Mouse (Mus musculus) neural tube, embryonic 15.5 days (tissue): ENCODE data around the gene Mslnl. TPM values are rescaled to one million over a fixed set of nuclear protein-coding genes. Genes with fewer than 3 reads are reported as not detected.

Experiments used
- ATAC-seq: fragments of 200-750 bp; cut with Nextera tagmentation; 2 replicates; pipeline ENCODE4 v1.8.0; 2017; ENCODE audit warnings: mild to moderate bottlenecking, moderate TSS enrichment, moderate library complexity; ENCODE audit not compliant: low FRiP score
- H3K27ac ChIP-seq: fragments of 300-500 bp; sonication (generic); replicated peaks from 2 replicates; pipeline ENCODE4 v1.5.1; 2015; ENCODE audit warnings: mild to moderate bottlenecking, inconsistent platforms
- H3K27me3 ChIP-seq: fragments of 300-500 bp; sonication (generic); replicated peaks from 2 replicates; pipeline ENCODE4 v1.6.1; 2015; ENCODE audit warnings: inconsistent platforms
- H3K36me3 ChIP-seq: fragments of 300-500 bp; sonication (generic); 2 replicates; pipeline ENCODE4 v1.6.1; 2015; ENCODE audit warnings: inconsistent platforms
- H3K4me1 ChIP-seq: fragments of 300-500 bp; sonication (generic); 2 replicates; pipeline ENCODE4 v1.6.1; 2015; ENCODE audit warnings: inconsistent platforms
- H3K4me2 ChIP-seq: fragments of 300-500 bp; sonication (generic); 2 replicates; pipeline ENCODE4 v1.6.1; 2015; ENCODE audit warnings: inconsistent platforms, mild to moderate bottlenecking, moderate library complexity
- H3K4me3 ChIP-seq: fragments of 300-500 bp; sonication (generic); replicated peaks from 2 replicates; pipeline ENCODE4 v1.5.1; 2015; ENCODE audit warnings: mild to moderate bottlenecking, inconsistent platforms
- H3K9ac ChIP-seq: fragments of 300-500 bp; sonication (generic); replicated peaks from 2 replicates; pipeline ENCODE4 v1.6.1; 2015; ENCODE audit warnings: mild to moderate bottlenecking, inconsistent platforms
- H3K9me3 ChIP-seq: fragments of 300-500 bp; sonication (generic); replicated peaks from 2 replicates; pipeline ENCODE4 v1.6.1; 2016; ENCODE audit warnings: inconsistent platforms
- WGBS: fragments of 180-500 bp; shearing (Covaris S2); methylation state at CpG from one replicate; pipeline ENCODE4 v1.1.7; 2015; ENCODE audit warnings: mixed read lengths; 5-methylcytosine and 5-hydroxymethylcytosine counted together
- polyA plus RNA-seq: library from polyadenylated mRNA; unstranded; fragments of >200 nt; fragmentation: Nextera tagmentation; extraction: Ambion mirVana; gene quantifications from 2 replicates; pipeline ENCODE4 v1.2.1, GENCODE M21; 2015

Mslnl gene
- polyA plus RNA-seq, 1 experiment from 2014 or later: not detected

- no peaks in the 10 kb centered on the region for H3K36me3 ChIP-seq
- ATAC-seq: no peak
- no peak overlapping the region for H3K4me2 ChIP-seq
- no peak overlapping the region for H3K27ac ChIP-seq
- no peak overlapping the region for H3K9ac ChIP-seq
- no peak overlapping the region for H3K4me3 ChIP-seq
- no peaks in the 10 kb centered on the region for H3K27me3 ChIP-seq
- 97% methylated on average over 4 of the region's 4 CpGs for whole genome bisulfite sequencing
- no peaks in the 10 kb centered on the region for H3K9me3 ChIP-seq
- H3K4me1 ChIP-seq: peaks cover 6% of the 10 kb centered on the region
Observed at GRCm38 (mm10) chr17:25748238-25748637, 12.4 kb downstream of the Mslnl start.

- Histone ChIP-seq H3K9ac (no peak overlapping the region), H3K27me3 (no peaks in the 10 kb centered on the region), H3K27ac (no peak overlapping the region), H3K4me3 (no peak overlapping the region), H3K36me3 (no peaks in the 10 kb centered on the region), H3K9me3 (no peaks in the 10 kb centered on the region), H3K4me1 (peaks cover 6% of the 10 kb centered on the region), H3K4me2 (no peak overlapping the region)
- ATAC-seq: no peak
- 87% methylated on average over 6 of the region's 6 CpGs for WGBS
Observed at GRCm38 (mm10) chr17:25749314-25749713, 13.5 kb downstream of the Mslnl start.

- no peaks in the 10 kb centered on the region for H3K9me3 ChIP-seq
- no peak overlapping the region for H3K4me3 ChIP-seq
- no peak overlapping the region for H3K9ac ChIP-seq
- no peak overlapping the region for H3K27ac ChIP-seq
- no peaks in the 10 kb centered on the region for H3K27me3 ChIP-seq
- ATAC-seq: no peak
- H3K4me1 ChIP-seq: peaks cover 6% of the 10 kb centered on the region
- 47% methylated on average over 5 of the region's 5 CpGs for WGBS
- H3K36me3 ChIP-seq: no peaks in the 10 kb centered on the region
- H3K4me2 ChIP-seq: no peak overlapping the region
Observed at GRCm38 (mm10) chr17:25751446-25751845, 15.6 kb downstream of the Mslnl start.

- Histone ChIP-seq H3K27ac (no peak within 1 kb of the TSS), H3K27me3 (no peaks in the 10 kb centered on the region), H3K36me3 (no peaks in the 10 kb centered on the region), H3K4me3 (no peak within 1 kb of the TSS), H3K4me2 (no peak within 1 kb of the TSS), H3K9ac (no peak within 1 kb of the TSS), H3K4me1 (peaks cover 6% of the 10 kb centered on the region), H3K9me3 (no peaks in the 10 kb centered on the region)
- WGBS: 87% methylated on average over 9 of the region's 9 CpGs
- ATAC-seq: no peak
Observed at GRCm38 (mm10) chr17:25754241-25754640, 18.4 kb downstream of the Mslnl start, which contains the start of gene Msln. Gene Msln (minus strand): TSS chr17:25754378.

- no peak for ATAC-seq
- Histone ChIP-seq H3K4me3 (no peak overlapping the region), H3K9ac (no peak overlapping the region), H3K27ac (no peak overlapping the region), H3K36me3 (no peaks in the 10 kb centered on the region), H3K27me3 (no peaks in the 10 kb centered on the region), H3K4me1 (peaks cover 6% of the 10 kb centered on the region), H3K9me3 (no peaks in the 10 kb centered on the region), H3K4me2 (no peak overlapping the region)
- WGBS: 79% methylated on average over 4 of the region's 4 CpGs
Observed at GRCm38 (mm10) chr17:25755086-25755485, 19.2 kb downstream of the Mslnl start.

- Histone ChIP-seq H3K4me1 (peaks cover 6% of the 10 kb centered on the region), H3K36me3 (no peaks in the 10 kb centered on the region), H3K4me3 (no peak overlapping the region), H3K27ac (no peak overlapping the region), H3K27me3 (no peaks in the 10 kb centered on the region), H3K9me3 (no peaks in the 10 kb centered on the region), H3K4me2 (no peak overlapping the region), H3K9ac (no peak overlapping the region)
- ATAC-seq: no peak
- WGBS: 61% methylated on average over 4 of the region's 4 CpGs
Observed at GRCm38 (mm10) chr17:25755627-25756377, 20.0 kb downstream of the Mslnl start.

- Histone ChIP-seq H3K36me3 (no peaks in the 10 kb centered on the region), H3K27me3 (no peaks in the 10 kb centered on the region), H3K27ac (no peak overlapping the region), H3K4me3 (no peak overlapping the region), H3K9me3 (no peaks in the 10 kb centered on the region), H3K9ac (no peak overlapping the region), H3K4me2 (no peak overlapping the region), H3K4me1 (peaks cover 2% of the 10 kb centered on the region)
- no peak for ATAC-seq
- WGBS: 81% methylated on average over 9 of the region's 9 CpGs
Observed at GRCm38 (mm10) chr17:25756378-25757242, 20.8 kb downstream of the Mslnl start.

GRCm38 (mm10) chr17:25757691-25758090, 21.8 kb downstream of the Mslnl start:
- ATAC-seq: no peak
- no peak overlapping the region for H3K4me3 ChIP-seq
- H3K36me3 ChIP-seq: no peaks in the 10 kb centered on the region
- no peak overlapping the region for H3K9ac ChIP-seq
- no peak overlapping the region for H3K4me2 ChIP-seq
- no peak overlapping the region for H3K27ac ChIP-seq
- no peaks in the 10 kb centered on the region for H3K9me3 ChIP-seq
- WGBS: 74% methylated on average over 3 of the region's 3 CpGs
- no peaks in the 10 kb centered on the region for H3K27me3 ChIP-seq
- H3K4me1 ChIP-seq: no peaks in the 10 kb centered on the region

GRCm38 (mm10) chr17:25760148-25760547, 24.3 kb downstream of the Mslnl start:
- ATAC-seq: no peak
- no peaks in the 10 kb centered on the region for H3K27me3 ChIP-seq
- no peaks in the 10 kb centered on the region for H3K9me3 ChIP-seq
- no peaks in the 10 kb centered on the region for H3K36me3 ChIP-seq
- no peak overlapping the region for H3K9ac ChIP-seq
- no peaks in the 10 kb centered on the region for H3K4me1 ChIP-seq
- H3K27ac ChIP-seq: no peak overlapping the region
- H3K4me3 ChIP-seq: no peak overlapping the region
- 78% methylated on average over 8 of the region's 8 CpGs for WGBS
- no peak overlapping the region for H3K4me2 ChIP-seq

- no peak overlapping the region for H3K9ac ChIP-seq
- ATAC-seq: no peak
- 65% methylated on average over 4 of the region's 4 CpGs for WGBS
- H3K27me3 ChIP-seq: peaks cover 6% of the 10 kb centered on the region
- H3K4me3 ChIP-seq: no peak overlapping the region
- H3K4me2 ChIP-seq: no peak overlapping the region
- no peaks in the 10 kb centered on the region for H3K4me1 ChIP-seq
- no peaks in the 10 kb centered on the region for H3K9me3 ChIP-seq
- H3K27ac ChIP-seq: no peak overlapping the region
- H3K36me3 ChIP-seq: no peaks in the 10 kb centered on the region
Observed at GRCm38 (mm10) chr17:25761561-25761970, 25.7 kb downstream of the Mslnl start.

GRCm38 (mm10) chr17:25762591-25762990, 26.7 kb downstream of the Mslnl start:
- no peak overlapping the region for H3K9ac ChIP-seq
- H3K4me3 ChIP-seq: no peak overlapping the region
- no peak overlapping the region for H3K27ac ChIP-seq
- no peak for ATAC-seq
- H3K27me3 ChIP-seq: peaks cover 14% of the 10 kb centered on the region
- H3K9me3 ChIP-seq: no peaks in the 10 kb centered on the region
- no peaks in the 10 kb centered on the region for H3K4me1 ChIP-seq
- no peaks in the 10 kb centered on the region for H3K36me3 ChIP-seq
- H3K4me2 ChIP-seq: no peak overlapping the region
- 36% methylated on average over 3 of the region's 3 CpGs for WGBS

GRCm38 (mm10) chr17:25765886-25766285, 30.0 kb downstream of the Mslnl start:
- Histone ChIP-seq H3K4me1 (no peaks in the 10 kb centered on the region), H3K27me3 (peaks cover 28% of the 10 kb centered on the region), H3K27ac (no peak overlapping the region), H3K9ac (no peak overlapping the region), H3K36me3 (no peaks in the 10 kb centered on the region), H3K9me3 (no peaks in the 10 kb centered on the region), H3K4me2 (no peak overlapping the region), H3K4me3 (no peak overlapping the region)
- WGBS: 25% methylated on average over 5 of the region's 5 CpGs
- ATAC-seq: no peak
